Mouse (Mus musculus) lung, embryonic 16.5 days (tissue): Measurements from ENCODE around the gene Rbbp5. TPM values are rescaled to one million over a fixed set of nuclear protein-coding genes. Genes with fewer than 3 reads are reported as not detected.

Experiments
- ATAC-seq: fragments of 200-750 bp; cut with Nextera tagmentation; 2 replicates; pipeline ENCODE4 v1.8.0; 2017; ENCODE audit warnings: low read depth, mild to moderate bottlenecking, moderate library complexity
- H3K27ac ChIP-seq: fragments of 300-500 bp; sonication (generic); 2 replicates; pipeline ENCODE4 v1.5.1; 2014; ENCODE audit warnings: mild to moderate bottlenecking, control low read depth, low read length
- H3K27me3 ChIP-seq: fragments of 300-500 bp; sonication (generic); 2 replicates; pipeline ENCODE4 v1.6.1; 2014; ENCODE audit warnings: low read depth, low read length, mixed read lengths; ENCODE audit not compliant: control insufficient read depth, insufficient read depth
- H3K36me3 ChIP-seq: fragments of 300-500 bp; sonication (generic); 2 replicates; pipeline ENCODE4 v1.6.1; 2014; ENCODE audit warnings: low read length; ENCODE audit not compliant: control insufficient read depth, insufficient read depth
- H3K4me1 ChIP-seq: fragments of 300-500 bp; sonication (generic); replicated peaks from 2 replicates; pipeline ENCODE4 v1.6.1; 2014; ENCODE audit warnings: low read length, mixed read lengths; ENCODE audit not compliant: control insufficient read depth, insufficient read depth
- H3K4me2 ChIP-seq: fragments of 300-500 bp; sonication (generic); 2 replicates; pipeline ENCODE4 v1.6.1; 2014; ENCODE audit warnings: low read depth, low read length, control low read depth
- H3K4me3 ChIP-seq: fragments of 300-500 bp; sonication (generic); 2 replicates; pipeline ENCODE4 v1.5.1; 2014; ENCODE audit warnings: mild to moderate bottlenecking, low read length, control low read depth
- H3K9ac ChIP-seq: fragments of 300-500 bp; sonication (generic); 2 replicates; pipeline ENCODE4 v1.6.1; 2014; ENCODE audit warnings: low read length, control low read depth
- H3K9me3 ChIP-seq: fragments of 300-500 bp; sonication (generic); 2 replicates; pipeline ENCODE4 v1.6.1; 2016; ENCODE audit warnings: low read length; ENCODE audit not compliant: control insufficient read depth
- WGBS: fragments of 180-500 bp; shearing (Covaris S2); extraction: QIAGEN DNeasy Blood & Tissue Kit; methylation state at CpG from one replicate; pipeline ENCODE4 v1.1.7; 2014; 5-methylcytosine and 5-hydroxymethylcytosine counted together
- polyA plus RNA-seq: library from polyadenylated mRNA; unstranded; fragments of >200 nt; fragmentation: Nextera tagmentation; extraction: Ambion mirVana; gene quantifications from 2 replicates; pipeline ENCODE4 v1.2.1, GENCODE M21; 2015

The Rbbp5 gene
- polyA plus RNA-seq, 1 experiment from 2014 or later: 46.8 TPM

GRCm38 (mm10) chr1:132512106-132512505 lies 34.9 kb downstream of the Rbbp5 start:
- H3K4me3 ChIP-seq: no peak overlapping the region
- WGBS: 67% methylated on average over 8 of the region's 8 CpGs
- H3K9me3 ChIP-seq: no peaks in the 10 kb centered on the region
- ATAC-seq: no peak
- H3K4me1 ChIP-seq: peaks cover 8% of the 10 kb centered on the region; the same call in 1 of the 2 replicates
- H3K4me2 ChIP-seq: no peak overlapping the region
- no peak overlapping the region for H3K9ac ChIP-seq
- H3K27me3 ChIP-seq: no peaks in the 10 kb centered on the region; the same call in 1 of the 2 replicates
- H3K36me3 ChIP-seq: peaks cover 5% of the 10 kb centered on the region
- H3K27ac ChIP-seq: no peak overlapping the region

GRCm38 (mm10) chr1:132515339-132515738 lies 38.2 kb downstream of the Rbbp5 start:
- Histone ChIP-seq H3K4me2 (no peak overlapping the region), H3K27ac (no peak overlapping the region), H3K9me3 (no peaks in the 10 kb centered on the region), H3K36me3 (no peaks in the 10 kb centered on the region), H3K4me1 (peaks cover 8% of the 10 kb centered on the region; the same call in 1 of the 2 replicates), H3K4me3 (no peak overlapping the region), H3K27me3 (no peaks in the 10 kb centered on the region; the same call in 1 of the 2 replicates), H3K9ac (no peak overlapping the region)
- 86% methylated on average over 12 of the region's 12 CpGs for WGBS
- no peak for ATAC-seq

- ATAC-seq: no peak
- Histone ChIP-seq H3K9ac (no peak overlapping the region), H3K4me1 (peaks cover 2% of the 10 kb centered on the region; the same call in 1 of the 2 replicates), H3K27ac (no peak overlapping the region), H3K4me3 (no peak overlapping the region), H3K27me3 (no peaks in the 10 kb centered on the region; the same call in 1 of the 2 replicates), H3K9me3 (no peaks in the 10 kb centered on the region), H3K36me3 (no peaks in the 10 kb centered on the region), H3K4me2 (no peak overlapping the region)
- WGBS: 87% methylated on average over 11 of the region's 11 CpGs
These were observed 39.6 kb downstream of the Rbbp5 start for GRCm38 (mm10) chr1:132516776-132517175.

- Histone ChIP-seq H3K4me2 (no peak overlapping the region), H3K36me3 (no peaks in the 10 kb centered on the region), H3K27ac (no peak overlapping the region), H3K4me3 (no peak overlapping the region), H3K4me1 (no peaks in the 10 kb centered on the region), H3K9ac (no peak overlapping the region), H3K27me3 (no peaks in the 10 kb centered on the region), H3K9me3 (no peaks in the 10 kb centered on the region)
- 63% methylated on average over 18 of the region's 18 CpGs for WGBS
- ATAC-seq: no peak
These were observed 41.5 kb downstream of the Rbbp5 start for GRCm38 (mm10) chr1:132518621-132519020.

- WGBS: 88% methylated on average over 11 of the region's 11 CpGs
- Histone ChIP-seq H3K4me3 (no peak overlapping the region), H3K27me3 (no peaks in the 10 kb centered on the region), H3K4me2 (no peak overlapping the region), H3K9ac (no peak overlapping the region), H3K9me3 (no peaks in the 10 kb centered on the region), H3K36me3 (no peaks in the 10 kb centered on the region), H3K4me1 (no peaks in the 10 kb centered on the region), H3K27ac (no peak overlapping the region)
- ATAC-seq: no peak
These were observed 42.6 kb downstream of the Rbbp5 start for GRCm38 (mm10) chr1:132519734-132520133.

GRCm38 (mm10) chr1:132520764-132521163 lies 43.6 kb downstream of the Rbbp5 start:
- no peaks in the 10 kb centered on the region for H3K9me3 ChIP-seq
- no peaks in the 10 kb centered on the region for H3K27me3 ChIP-seq
- no peaks in the 10 kb centered on the region for H3K4me1 ChIP-seq
- H3K36me3 ChIP-seq: no peaks in the 10 kb centered on the region
- no peak overlapping the region for H3K9ac ChIP-seq
- no peak overlapping the region for H3K4me2 ChIP-seq
- H3K4me3 ChIP-seq: no peak overlapping the region
- H3K27ac ChIP-seq: no peak overlapping the region
- WGBS: 19% methylated on average over 2 of the region's 6 CpGs
- peak; percentile 84 for ATAC-seq

- ATAC-seq: no peak
- H3K27me3 ChIP-seq: no peaks in the 10 kb centered on the region
- H3K4me3 ChIP-seq: no peak overlapping the region
- no peak overlapping the region for H3K9ac ChIP-seq
- H3K9me3 ChIP-seq: no peaks in the 10 kb centered on the region
- H3K27ac ChIP-seq: no peak overlapping the region
- H3K36me3 ChIP-seq: no peaks in the 10 kb centered on the region
- H3K4me2 ChIP-seq: no peak overlapping the region
- WGBS: 80% methylated on average over 8 of the region's 8 CpGs
- no peaks in the 10 kb centered on the region for H3K4me1 ChIP-seq
These were observed 45.9 kb downstream of the Rbbp5 start for GRCm38 (mm10) chr1:132523048-132523447.

GRCm38 (mm10) chr1:132523920-132524319 lies 46.8 kb downstream of the Rbbp5 start:
- no peak overlapping the region for H3K4me3 ChIP-seq
- no peak overlapping the region for H3K27ac ChIP-seq
- H3K4me1 ChIP-seq: no peaks in the 10 kb centered on the region
- no peak overlapping the region for H3K9ac ChIP-seq
- no peaks in the 10 kb centered on the region for H3K9me3 ChIP-seq
- ATAC-seq: no peak
- H3K27me3 ChIP-seq: no peaks in the 10 kb centered on the region
- 25% methylated on average over 4 of the region's 4 CpGs for WGBS
- H3K4me2 ChIP-seq: no peak overlapping the region
- H3K36me3 ChIP-seq: no peaks in the 10 kb centered on the region

GRCm38 (mm10) chr1:132525832-132526231 lies 48.7 kb downstream of the Rbbp5 start:
- H3K4me2 ChIP-seq: no peak overlapping the region
- no peak overlapping the region for H3K9ac ChIP-seq
- H3K27me3 ChIP-seq: no peaks in the 10 kb centered on the region
- 5% methylated on average over 10 of the region's 10 CpGs for WGBS
- H3K27ac ChIP-seq: no peak overlapping the region
- H3K36me3 ChIP-seq: no peaks in the 10 kb centered on the region
- 0 out of 2 replicates have a peak, but pooled peaks have one; percentile 22 for ATAC-seq
- no peaks in the 10 kb centered on the region for H3K4me1 ChIP-seq
- H3K4me3 ChIP-seq: no peak overlapping the region
- H3K9me3 ChIP-seq: no peaks in the 10 kb centered on the region

- Histone ChIP-seq H3K4me2 (no peak overlapping the region), H3K4me1 (no peaks in the 10 kb centered on the region), H3K27ac (no peak overlapping the region), H3K9ac (no peak overlapping the region), H3K36me3 (no peaks in the 10 kb centered on the region), H3K9me3 (no peaks in the 10 kb centered on the region), H3K27me3 (no peaks in the 10 kb centered on the region), H3K4me3 (no peak overlapping the region)
- WGBS: 84% methylated on average over 13 of the region's 13 CpGs
- no peak for ATAC-seq
These were observed 50.9 kb downstream of the Rbbp5 start for GRCm38 (mm10) chr1:132528071-132528470.
